Mouse (Mus musculus): ENCODE results near the gene Meiob.

Gene Meiob

DNA sequence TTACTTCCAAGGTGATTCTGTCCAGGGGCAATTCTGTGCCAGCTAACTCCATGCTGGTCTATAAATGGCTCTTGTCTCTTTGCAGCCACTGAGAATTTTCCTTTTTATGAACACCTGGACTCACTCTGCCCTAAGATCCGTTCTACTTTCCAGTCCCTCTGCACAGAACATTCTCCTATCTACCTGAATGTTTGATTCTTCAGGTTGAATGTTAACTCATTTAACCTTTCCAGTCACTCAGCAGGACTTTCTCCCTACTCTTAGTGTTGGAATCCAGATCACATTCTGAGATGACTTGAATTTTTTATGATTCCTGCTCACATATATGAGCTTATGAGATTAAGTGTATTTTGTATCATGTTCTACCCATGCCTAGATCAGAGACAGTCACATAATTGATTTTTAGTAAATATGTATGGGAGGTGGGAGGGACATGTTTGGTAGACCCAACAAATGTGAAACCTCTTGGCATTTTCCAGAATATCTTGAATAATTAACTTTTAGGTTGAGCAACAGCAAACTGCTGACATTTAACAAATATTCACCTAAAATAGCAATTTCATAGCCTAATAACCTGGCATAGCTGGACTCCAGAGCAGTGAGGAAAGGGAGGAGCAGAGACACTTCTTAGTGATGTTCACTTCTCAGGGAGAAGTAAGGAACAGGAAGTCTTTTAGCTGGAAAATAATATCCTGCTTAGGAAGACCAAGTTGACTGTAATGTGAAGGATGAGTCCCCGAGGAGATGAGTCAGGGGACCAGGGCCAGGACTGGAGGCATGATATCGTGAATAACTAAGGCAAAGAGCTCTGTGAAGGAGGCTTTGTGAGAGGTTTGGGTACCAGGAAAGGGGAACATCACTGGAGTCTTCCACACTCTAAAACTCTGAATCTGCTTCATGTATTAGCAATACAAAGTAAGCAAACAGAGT is 17.5 kb downstream of the Meiob start:
- peak; percentile 17 for DNase-seq

DNA sequence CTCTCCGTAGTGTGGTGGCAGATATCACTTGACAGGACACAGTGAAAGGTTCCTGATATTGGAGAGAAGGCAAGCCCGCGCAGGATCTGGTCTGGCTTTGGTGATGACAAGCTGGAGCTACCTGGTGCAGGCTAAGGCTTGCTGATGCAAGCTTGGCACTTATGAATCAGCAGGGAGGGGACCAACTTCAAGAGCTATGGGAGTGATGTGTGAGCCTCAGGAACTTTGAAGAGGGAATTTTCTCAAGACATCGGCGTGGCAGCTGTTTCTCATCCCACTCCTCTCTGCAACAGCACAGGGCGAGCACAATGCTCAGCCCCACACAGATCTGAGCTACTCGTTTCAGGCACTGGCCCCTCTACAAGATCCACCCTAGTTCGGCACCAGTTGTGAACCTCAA is 35.8 kb downstream of the Meiob start, which contains the start of gene Hagh:
Gene Hagh, plus strand, starts transcription at position 302 of the 400 bp plus-strand sequence.
- DNase-seq, result no peak

- no peak for DNase-seq
These were observed 36.3 kb downstream of the Meiob start for GRCm38 (mm10) chr17:24840341-24840740.

DNA sequence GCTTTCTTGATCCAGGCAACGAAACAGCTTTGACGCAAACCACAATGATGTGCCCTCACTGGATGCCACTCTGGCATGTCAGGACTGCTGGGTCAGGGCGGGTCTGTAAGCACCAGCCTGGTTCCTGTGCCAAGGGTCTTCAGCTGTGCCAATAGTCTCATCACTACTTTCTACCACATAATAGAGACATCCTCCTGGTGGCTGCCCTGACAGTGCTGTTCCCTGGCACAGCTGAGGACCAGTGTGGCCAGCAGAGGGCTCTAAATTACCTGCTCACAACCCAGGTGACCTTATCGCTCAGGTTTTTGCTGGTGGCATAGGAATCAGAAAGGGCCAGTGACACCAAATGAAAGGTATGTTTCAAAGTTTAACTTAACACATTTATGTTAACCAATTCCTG is 37.0 kb downstream of the Meiob start:
- DNase-seq, result peak; percentile 71

GRCm38 (mm10) chr17:24842631-24843030 is 38.5 kb downstream of the Meiob start:
- peak; percentile 46 for DNase-seq

- DNase-seq, result no peak
These were observed 40.4 kb downstream of the Meiob start for GRCm38 (mm10) chr17:24844525-24844924.

GRCm38 (mm10) chr17:24847386-24847785 is 43.3 kb downstream of the Meiob start:
- peak; percentile 68 for DNase-seq

DNA sequence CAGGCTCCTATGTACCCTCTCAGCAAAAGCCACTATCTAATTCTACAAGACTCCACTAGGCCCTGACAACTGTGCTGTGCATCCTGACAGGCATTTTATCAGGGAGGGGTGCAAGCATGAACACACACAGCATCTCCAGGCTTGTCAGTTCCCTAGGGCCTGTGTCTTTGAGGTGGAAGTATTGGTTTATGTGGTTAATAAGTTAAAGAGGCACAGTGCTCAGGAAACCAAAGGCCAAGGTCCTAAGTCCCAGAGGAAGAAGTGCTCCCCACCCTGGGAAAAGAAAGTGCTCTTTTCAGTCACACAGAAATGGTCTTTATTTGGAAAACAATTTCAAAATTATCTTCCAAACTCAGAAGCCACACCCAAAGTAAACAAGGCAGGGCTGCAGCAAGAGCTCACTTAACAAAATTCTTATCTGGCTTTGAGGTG is 44.5 kb downstream of the Meiob start:
- peak; percentile 60 for DNase-seq

DNA sequence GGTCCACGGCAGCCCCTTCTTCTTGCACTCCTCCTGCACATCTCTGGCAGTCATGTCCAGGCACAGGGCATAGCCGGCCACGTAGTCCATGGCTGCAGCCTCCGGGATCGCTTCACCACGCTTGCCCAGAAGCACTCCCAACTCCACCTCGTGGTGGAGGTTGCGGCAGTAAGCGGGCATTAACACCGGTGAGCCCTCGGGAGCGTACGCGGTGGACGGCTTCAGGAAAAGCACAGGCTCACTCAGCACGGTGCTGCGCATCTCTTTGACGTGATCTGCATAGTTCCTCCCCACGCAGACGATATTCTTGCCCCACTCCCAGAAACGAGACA is 45.6 kb downstream of the Meiob start:
- no peak for DNase-seq

GRCm38 (mm10) chr17:24850065-24850772 is 46.1 kb downstream of the Meiob start, which contains the start of gene Fahd1:
Gene Fahd1 (minus strand): TSS chr17:24850364.
- DNase-seq, result peak; percentile 97

DNA sequence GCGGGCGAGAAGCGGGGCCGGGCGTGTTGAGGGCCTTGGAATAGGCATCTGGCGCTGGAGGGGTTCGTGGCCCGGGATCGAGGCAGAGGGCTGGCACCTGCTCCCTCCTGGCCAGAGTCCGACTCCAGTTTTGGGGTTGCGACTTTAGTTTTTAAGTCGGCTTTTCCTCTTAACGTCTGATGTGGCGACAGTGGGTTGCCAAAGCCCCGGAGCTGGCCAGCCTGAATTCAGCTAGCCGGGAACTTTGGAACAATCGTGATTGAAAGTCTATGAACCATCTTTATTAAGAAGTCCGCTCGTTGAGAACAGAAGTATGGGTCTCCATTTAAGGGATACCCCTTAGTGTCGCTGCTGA is 46.7 kb downstream of the Meiob start:
- no peak for DNase-seq

GRCm38 (mm10) chr17:24851381-24852125 is 47.5 kb downstream of the Meiob start:
- no peak for DNase-seq

DNA sequence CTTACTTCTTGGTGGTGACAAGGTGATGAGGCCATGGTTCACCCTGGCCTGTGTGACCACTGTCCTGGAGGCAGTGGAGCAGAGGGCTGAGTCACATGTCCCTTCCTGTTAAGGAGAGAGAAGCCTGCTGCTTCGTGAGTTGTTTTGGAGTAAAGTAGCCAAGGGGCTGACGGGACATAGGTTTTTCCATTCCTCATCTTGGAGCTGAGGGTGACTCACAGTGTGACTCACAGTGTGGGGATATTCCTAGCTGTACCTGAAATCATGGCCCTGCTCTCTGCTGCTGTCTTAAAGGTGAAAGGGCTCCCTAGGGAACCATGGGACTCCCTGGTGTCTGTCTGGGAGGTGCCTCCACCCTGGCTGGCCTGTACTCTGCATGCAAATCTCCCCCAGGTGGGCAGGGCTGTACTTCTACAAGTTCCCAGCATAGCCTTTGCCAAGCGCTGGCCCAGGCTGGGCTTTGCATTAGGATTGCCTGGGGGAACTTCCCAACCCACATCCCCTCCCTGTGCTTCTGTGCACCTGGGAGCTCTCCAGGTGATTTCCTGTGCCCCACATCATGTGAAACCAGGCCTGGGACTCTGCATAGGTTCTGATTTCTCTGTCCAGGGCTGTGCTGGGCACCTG is 51.9 kb downstream of the Meiob start:
- peak; percentile 40 for DNase-seq

DNA sequence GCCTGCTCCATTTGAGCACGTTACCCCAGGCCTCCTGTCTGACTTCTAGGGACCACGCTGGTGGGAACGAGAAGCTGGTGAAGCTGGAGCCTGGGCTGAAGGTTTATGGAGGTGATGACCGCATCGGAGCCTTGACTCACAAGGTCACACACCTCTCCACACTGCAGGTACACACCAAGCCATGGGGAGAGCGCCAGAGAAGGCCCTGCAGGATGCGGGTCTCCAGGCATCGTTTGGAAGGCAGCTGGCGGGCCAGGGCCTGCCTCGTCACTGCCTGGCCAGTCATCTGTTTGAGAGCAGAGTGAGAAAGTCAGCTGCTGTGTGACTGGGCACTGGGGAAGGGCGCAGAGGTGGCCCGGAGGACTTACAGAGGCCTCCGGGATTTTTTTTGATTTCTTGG is 52.5 kb downstream of the Meiob start:
- DNase-seq, result no peak

GRCm38 (mm10) chr17:24857831-24858470 is 53.9 kb downstream of the Meiob start:
- peak; percentile 84 for DNase-seq

DNA sequence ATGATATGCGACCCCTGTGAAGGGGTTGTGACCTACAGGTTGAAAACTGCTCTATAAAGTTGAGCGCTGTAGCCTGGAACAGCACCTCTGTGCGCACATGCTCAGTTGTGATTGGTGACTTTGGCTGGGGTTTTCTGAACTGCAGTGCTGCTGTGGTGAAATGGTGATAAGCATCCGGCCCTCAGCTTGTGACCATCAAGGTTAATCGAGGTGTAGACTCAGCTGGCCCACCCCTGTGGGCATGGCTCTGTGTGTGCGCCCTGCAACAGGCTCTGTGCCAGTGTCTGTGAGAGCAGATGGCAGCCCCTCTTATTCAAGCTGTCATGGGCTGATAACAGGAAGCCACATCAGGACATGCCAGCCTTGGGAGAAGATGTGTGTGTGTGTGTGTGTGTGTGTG is 54.9 kb downstream of the Meiob start:
- DNase-seq, result no peak

GRCm38 (mm10) chr17:24860076-24860475 is 56.0 kb downstream of the Meiob start:
- no peak for DNase-seq

DNA sequence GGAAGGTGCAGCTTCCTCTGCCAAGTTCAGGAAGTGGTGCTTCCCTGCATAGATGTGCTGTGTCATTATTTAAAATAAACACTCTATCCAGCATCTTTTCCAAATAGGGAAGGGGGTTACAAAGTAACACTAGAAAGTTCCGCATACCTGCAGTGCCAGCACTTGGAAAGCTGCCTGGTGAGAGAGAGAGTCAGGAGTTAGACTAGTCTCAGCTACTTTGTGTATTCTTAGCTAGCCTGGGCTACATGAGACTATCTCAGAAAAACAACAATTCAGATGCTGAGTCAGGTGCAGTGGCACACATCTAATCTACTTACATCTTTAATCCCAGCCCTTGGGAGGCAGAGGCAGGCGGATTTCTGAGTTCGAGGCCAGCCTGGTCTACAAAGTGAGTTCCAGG is 57.7 kb downstream of the Meiob start:
- DNase-seq, result no peak

- DNase-seq, result no peak
These were observed 61.7 kb downstream of the Meiob start, which contains the start of gene Igfals for GRCm38 (mm10) chr17:24865776-24866175. Gene Igfals (plus strand): TSS chr17:24865997.

DNA sequence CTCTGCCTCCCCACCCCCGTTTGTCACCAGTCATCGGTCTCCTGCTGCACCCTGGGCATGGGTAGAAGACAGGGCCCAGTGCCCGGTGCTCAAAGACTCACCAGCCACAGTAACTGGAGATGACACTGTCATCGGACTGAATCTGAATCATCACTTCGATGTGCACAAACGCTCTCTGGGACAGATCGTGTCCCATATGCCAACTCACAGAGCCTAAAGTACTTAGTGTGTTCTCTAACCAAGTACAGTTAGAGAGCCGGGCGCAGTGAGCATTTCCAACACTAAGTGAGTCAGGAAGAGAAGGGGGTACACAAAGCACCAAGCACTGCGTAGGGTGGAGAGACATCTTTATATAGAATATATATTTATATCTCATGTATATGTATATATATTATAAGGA is 63.8 kb downstream of the Meiob start:
- no peak for DNase-seq

DNA sequence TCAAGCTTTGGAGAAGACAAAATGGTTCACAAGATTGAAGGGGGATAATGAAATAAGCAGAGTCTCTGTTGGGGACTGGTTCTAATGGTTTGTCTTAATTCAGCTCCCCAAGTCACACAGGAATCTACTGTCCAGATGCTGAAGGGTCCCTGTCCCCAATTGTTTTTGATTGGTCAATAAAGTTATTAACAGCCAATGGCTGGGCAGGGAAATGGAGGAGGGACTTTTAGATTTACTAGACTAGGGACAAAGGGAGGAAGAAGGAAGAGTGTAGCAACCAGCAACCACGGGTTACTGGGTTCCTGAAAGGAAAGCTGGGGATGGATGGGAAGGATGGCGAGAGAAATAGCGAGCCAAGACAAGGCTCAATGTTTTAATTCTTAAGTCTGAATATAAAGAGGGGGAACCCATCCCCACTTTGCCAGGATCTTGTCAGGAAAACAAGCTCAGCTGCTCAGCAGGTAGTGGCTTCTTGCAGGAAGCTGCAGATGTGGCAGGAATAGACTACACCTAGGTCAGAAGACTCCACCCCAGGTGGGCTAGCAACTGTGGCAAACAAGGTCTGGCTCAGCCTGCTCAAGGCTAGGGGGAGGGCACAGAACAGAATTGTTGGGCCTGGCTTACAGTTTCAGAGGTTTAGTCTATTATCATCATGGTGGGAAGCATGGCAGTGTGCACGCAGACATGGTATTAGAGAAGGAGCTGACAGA is 69.8 kb downstream of the Meiob start:
- no peak for DNase-seq

DNA sequence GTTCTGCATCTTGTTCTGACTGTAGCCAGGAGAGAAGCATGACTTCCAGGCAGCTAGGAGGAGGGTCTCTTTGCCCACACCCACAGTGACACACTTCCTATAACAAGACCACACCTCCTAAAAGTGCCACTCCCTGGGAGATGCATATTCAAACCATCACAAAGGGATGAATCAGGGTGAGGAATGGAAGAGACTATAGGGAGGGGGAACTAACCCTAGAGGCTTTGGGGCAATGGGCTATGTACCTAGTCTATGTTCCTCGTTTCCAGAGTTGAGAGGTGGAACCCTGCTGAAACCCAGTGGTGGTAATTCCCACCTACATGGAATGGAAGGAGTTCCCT is 70.3 kb downstream of the Meiob start:
- DNase-seq, result no peak
